Mouse (Mus musculus) layer of hippocampus, postnatal 25 days (tissue): ENCODE measurements around the gene Prss45. TPM values are rescaled to one million over a fixed set of nuclear protein-coding genes. Genes with fewer than 3 reads are reported as not detected.
"Not testable (repeated sequence)": the region's sequence is repeated elsewhere in the genome, so short reads cannot be mapped to it uniquely, and the experiment has no call there.

Source experiments
- DNase-seq, 2 experiments: peaks; one replicate each; pipeline ENCODE4 v3.0.0; 2022; ENCODE audit warnings: mixed read lengths in 2 of 2, low spot score in 1 of 2; ENCODE audit errors: extremely low spot score in 1 of 2
- total RNA-seq, 2 experiments: library from RNA; stranded (reverse); gene quantifications; 2 replicates each; pipeline ENCODE4 v1.2.3; 2021

Gene Prss45
- total RNA-seq: under 1 TPM; 0.44 to 0.61 TPM

DNA sequence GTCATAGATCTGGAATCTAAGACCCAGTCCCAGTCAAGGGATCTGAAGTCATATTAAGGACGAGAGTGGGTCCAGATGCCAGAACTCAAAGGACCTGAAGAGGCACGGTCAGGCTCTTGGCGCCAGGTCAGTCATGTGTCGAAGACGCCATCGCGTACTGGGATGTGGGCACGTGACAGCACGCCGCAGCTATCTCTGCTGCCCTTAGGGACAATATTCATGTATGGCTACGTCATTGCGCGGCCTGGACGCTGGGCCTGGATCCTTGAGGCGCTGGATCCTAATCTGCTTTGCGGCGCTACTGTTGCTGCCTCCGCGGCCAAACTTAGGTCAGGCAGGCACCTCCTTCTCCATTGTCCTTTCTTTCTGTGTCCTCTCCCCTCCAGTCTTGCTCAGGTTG lies at the start of gene Prss45:
TSS of gene Prss45 (plus strand) at position 178 of the 400 bp plus-strand sequence.
- no peak for DNase-seq

DNA sequence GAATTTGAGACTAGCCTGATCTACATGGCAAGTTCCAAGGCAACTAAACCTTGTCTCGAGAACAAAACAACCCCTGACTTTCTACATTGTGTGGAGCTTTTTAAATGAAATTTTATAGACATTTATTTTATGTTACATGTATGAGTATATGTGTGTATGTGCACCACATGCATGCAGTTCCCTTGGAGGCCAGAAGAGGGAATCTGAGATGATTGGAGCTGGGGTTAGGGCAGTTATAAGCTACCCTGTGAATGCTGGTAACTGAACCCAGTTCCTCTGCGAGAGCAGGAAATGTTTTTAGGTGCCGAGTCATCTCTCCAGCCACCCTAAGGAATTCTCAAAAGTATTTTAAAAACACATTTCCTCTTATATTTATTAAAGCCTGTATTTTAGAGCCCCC lies 46.2 kb upstream of the Prss45 start:
- no peak for DNase-seq

DNA sequence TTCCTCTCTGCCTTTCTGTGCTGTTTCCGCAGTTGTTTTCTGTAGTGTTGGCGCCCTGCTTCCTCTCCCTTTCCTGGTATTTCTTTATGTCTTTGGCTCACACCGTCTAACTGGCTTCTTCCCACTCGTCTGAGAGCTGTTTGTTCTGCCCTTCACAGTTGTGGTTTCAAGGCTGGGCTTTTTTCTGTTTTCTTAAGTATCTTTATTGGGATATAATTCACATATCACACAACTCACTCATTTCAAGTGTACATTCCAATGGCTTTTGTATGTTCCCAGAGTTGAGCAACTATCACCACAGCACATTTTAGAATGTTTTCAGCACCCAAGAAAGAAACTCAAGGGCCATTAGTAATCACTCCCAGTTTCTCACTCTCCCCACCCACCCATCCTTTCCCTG lies 43.9 kb upstream of the Prss45 start:
- DNase-seq: no peak

- DNase-seq: no peak
Observed at GRCm38 (mm10) chr9:110797013-110797412, 37.4 kb upstream of the Prss45 start.

GRCm38 (mm10) chr9:110797866-110798265 lies 36.5 kb upstream of the Prss45 start, which contains the start of gene Prss42:
Prss42 (plus strand) TSS chr9:110798166.
- no peak for DNase-seq

DNA sequence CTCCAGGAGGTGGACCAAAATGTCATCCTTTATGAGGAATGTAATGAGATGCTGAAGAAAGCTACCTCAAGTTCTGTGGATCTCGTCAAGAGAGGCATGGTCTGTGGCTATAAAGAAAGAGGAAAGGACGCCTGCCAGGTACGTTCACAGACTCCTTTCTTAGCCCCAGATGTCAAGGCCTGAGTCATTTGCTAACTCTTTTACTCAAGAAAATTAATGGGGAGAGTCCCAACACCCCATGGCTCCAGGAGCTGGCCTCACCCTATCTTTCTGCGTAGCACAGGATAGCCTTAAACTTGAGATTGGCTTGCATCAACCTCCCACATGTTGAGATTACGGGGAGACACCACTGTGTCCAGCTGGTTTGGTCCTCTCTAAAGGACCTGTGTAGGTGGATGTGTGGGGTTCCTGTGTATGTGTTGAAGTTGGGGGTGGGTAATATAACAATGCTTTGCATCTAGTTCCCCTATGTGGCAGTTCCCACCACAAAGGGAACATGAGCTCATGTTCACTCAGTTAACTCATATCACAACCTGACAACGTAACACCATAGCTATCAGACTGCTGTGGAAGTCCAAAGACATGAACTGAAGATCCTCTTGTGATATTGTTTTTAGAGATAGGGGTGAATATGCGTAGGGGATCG lies 33.4 kb upstream of the Prss45 start:
- no peak for DNase-seq

GRCm38 (mm10) chr9:110803294-110803693 lies 31.1 kb upstream of the Prss45 start:
- no peak for DNase-seq

- no peak for DNase-seq
Observed at GRCm38 (mm10) chr9:110810051-110810450, 24.3 kb upstream of the Prss45 start.

- DNase-seq: no peak
Observed at GRCm38 (mm10) chr9:110813789-110814188, 20.6 kb upstream of the Prss45 start, which contains the start of gene Prss44. Prss44 (plus strand) TSS chr9:110813994.

DNA sequence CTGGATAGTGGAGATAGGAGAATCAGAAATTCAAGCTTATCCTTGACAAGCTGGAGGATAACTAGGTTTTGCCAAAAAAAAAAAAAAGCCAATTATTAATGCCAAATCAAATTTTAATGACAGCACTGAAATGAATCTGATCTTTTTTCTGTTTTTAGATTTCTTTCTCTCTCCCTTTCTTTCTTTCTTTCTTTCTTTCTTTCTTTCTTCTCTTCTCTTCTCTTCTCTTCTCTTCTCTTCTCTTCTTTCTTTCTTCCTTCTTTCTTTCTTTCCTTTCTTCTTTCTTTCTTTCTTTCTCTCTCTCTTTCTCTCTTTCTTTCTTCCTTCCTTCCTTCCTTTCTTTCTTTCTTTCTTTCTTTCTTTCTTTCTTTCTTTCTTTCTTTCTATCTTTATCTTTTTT lies 13.8 kb upstream of the Prss45 start:
- DNase-seq: not testable (repeated sequence)

- DNase-seq: no peak
Observed at GRCm38 (mm10) chr9:110821436-110821835, 13.0 kb upstream of the Prss45 start.

- no peak for DNase-seq
Observed at GRCm38 (mm10) chr9:110825426-110825825, 9.0 kb upstream of the Prss45 start.

GRCm38 (mm10) chr9:110825832-110826231 lies 8.6 kb upstream of the Prss45 start:
- no peak for DNase-seq

DNA sequence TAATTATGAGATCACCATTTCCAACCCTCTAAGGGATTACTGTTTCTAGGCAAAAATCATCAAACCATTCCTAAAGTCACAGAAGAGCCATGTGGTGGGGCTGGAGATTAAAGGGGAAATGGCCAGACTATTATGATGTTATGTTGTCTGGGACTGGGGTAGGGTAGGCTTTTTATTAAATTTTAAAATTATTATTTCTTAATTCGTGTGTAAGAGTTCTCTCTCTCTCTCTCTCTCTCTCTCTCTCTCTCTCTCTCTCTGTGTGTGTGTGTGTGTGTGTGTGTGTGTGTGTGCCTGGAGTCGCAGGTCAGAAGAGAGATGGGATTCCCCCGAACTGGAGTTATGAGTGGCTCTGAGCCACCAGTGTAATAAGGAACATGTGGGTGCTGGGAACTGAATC lies 8.0 kb upstream of the Prss45 start, which contains the start of gene Prss43:
TSS of gene Prss43 (plus strand) at position 301 of the 400 bp plus-strand sequence.
- DNase-seq: no peak

DNA sequence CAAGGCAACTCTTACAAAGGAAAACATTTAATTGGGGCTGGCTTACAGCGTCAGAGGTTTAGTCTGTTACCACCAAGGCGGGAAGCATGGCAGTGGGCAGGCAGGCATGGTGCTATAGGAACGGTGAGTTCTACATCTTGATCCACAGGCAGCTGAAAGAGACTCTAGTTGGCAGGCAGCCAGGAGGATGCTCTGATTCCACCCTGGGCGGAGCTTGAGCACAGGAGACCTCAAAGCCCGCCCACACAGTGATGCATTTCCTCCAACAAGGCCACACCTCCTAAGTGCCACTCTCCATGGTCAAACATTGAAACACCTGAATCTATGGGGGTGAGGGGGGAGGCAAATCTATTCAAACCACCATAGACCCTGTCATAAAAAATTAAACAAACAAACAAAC lies 1.4 kb upstream of the Prss45 start:
- no peak for DNase-seq

DNA sequence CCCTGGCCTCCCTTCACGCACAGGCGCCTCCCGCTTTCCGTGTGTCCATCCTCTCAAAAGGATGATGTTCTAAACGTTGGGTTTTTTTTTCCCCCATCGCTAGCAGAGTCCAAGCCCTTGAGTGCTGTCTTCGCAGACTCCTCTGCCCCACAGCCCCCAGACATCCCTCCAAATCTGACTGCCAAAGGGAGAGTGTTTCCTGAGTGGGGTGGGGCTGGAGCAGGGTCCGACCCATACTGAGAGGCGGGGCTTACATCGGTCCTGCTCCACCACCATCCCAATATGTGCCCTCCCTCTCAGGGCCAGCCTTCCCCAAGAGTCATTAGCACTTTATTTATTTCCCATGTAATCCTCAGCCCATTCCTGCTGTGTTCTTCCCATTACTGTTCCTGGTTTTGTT lies 573 bp downstream of the Prss45 start:
- no peak for DNase-seq

DNA sequence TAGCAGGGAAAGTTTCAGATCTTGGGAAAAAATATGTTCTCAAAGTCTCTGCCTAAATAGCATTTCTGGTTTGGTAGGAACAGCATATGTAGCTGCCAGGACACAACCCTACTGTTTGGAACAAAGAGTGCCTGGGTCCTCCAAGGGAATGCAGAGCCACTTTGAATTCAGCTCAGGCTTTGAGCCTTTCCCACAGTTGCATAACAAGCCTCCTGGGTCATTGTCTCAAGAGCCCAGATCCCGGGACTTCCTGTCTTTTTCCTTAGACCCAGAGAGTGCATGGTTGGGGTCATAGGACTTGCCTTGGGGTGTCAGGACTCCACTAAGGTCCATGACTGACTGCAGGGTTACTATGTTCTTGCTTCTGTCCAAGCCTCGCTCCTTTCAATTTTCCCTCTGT lies 1.7 kb downstream of the Prss45 start:
- DNase-seq: peak in 1 of 2 experiments; percentile 12

GRCm38 (mm10) chr9:110840905-110841304 lies 6.5 kb downstream of the Prss45 start:
- DNase-seq: no peak

DNA sequence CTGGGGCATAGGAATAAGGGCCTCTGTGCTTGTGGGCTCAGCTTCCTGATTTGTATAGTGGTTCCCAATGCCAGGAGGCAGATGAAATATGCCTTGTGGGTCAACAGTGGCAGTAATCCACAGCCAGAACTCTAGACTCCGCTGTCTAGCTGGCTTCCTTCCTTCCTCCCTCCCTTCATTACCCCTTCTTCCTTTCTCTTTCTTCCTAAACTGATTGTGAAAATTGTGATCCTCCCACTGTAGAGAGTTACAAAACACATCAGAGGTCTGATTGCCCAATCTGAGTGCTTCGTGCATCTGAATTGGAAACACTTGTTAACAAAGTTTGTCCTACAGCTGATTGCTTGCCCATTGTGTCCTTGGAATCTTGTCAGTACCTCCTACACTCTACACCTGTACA lies 7.0 kb downstream of the Prss45 start:
- no peak for DNase-seq

GRCm38 (mm10) chr9:110844206-110844605 lies 9.8 kb downstream of the Prss45 start, which contains the start of gene Prss46:
Prss46 (plus strand) TSS chr9:110844506.
- DNase-seq: no peak

GRCm38 (mm10) chr9:110849162-110849561 lies 14.8 kb downstream of the Prss45 start:
- DNase-seq: no peak

DNA sequence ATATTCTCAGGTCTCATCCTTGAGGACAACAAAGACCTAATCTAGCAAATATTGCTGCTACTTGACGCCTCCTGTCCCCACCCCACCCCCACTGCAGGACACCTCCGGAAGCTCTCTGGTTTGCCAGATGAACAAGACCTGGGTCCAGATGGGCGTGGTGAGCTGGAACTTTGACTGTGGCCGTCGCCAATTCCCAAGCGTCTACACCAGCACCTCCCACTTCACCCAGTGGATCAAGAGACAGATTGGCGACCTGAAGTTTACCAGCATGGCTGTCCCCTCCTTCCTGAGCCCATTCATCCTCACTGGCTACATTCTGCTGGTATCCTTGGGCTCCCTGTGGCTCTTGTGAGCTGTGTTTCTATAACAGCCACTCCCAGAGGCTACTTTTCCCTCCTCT lies 21.5 kb downstream of the Prss45 start:
- DNase-seq: no peak
